Mouse (Mus musculus) cerebellum, postnatal 10 days (tissue): ENCODE results near the gene Faap100.
"Not testable (repeated sequence)": the region's sequence is repeated elsewhere in the genome, so short reads cannot be mapped to it uniquely, and the experiment has no call there.

Experiments used
- DNase-seq, 2 experiments: peaks; one replicate each; pipeline ENCODE4 v3.0.0; 2021; ENCODE audit warnings: mixed read lengths in 2 of 2

Gene Faap100

GRCm38 (mm10) chr11:120378611-120379540 lies at the start of gene Faap100:
Gene Faap100, minus strand, starts transcription at chr11:120378764.
- DNase-seq, result peak; percentile 93

GRCm38 (mm10) chr11:120426727-120427126 lies 48.2 kb upstream of the Faap100 start:
- DNase-seq, result no peak

GRCm38 (mm10) chr11:120423569-120424295 lies 45.2 kb upstream of the Faap100 start:
- peak; percentile 82 to 87 for DNase-seq

- no peak for DNase-seq
These were observed 44.3 kb upstream of the Faap100 start for GRCm38 (mm10) chr11:120422651-120423568.

GRCm38 (mm10) chr11:120418592-120418991 lies 40.0 kb upstream of the Faap100 start:
- no peak for DNase-seq

GRCm38 (mm10) chr11:120417852-120418251 lies 39.3 kb upstream of the Faap100 start:
- no peak for DNase-seq

- not testable (repeated sequence) for DNase-seq
These were observed 35.1 kb upstream of the Faap100 start for GRCm38 (mm10) chr11:120413621-120414020.

GRCm38 (mm10) chr11:120406445-120406844 lies 27.9 kb upstream of the Faap100 start:
- DNase-seq, result no peak

- DNase-seq, result no peak
These were observed 27.3 kb upstream of the Faap100 start for GRCm38 (mm10) chr11:120405867-120406266.

- no peak for DNase-seq
These were observed 26.2 kb upstream of the Faap100 start for GRCm38 (mm10) chr11:120404814-120405213.

- no peak for DNase-seq
These were observed 20.8 kb upstream of the Faap100 start for GRCm38 (mm10) chr11:120399319-120399718.

GRCm38 (mm10) chr11:120397602-120398001 lies 19.0 kb upstream of the Faap100 start:
- no peak for DNase-seq

GRCm38 (mm10) chr11:120395661-120396060 lies 17.1 kb upstream of the Faap100 start:
- DNase-seq, result no peak

- DNase-seq, result no peak
These were observed 10.0 kb upstream of the Faap100 start for GRCm38 (mm10) chr11:120388580-120388979.

GRCm38 (mm10) chr11:120387157-120387556 lies 8.6 kb upstream of the Faap100 start:
- no peak for DNase-seq

GRCm38 (mm10) chr11:120386632-120387031 lies 8.1 kb upstream of the Faap100 start:
- DNase-seq, result no peak

- no peak for DNase-seq
These were observed 3.9 kb upstream of the Faap100 start for GRCm38 (mm10) chr11:120382509-120382908.

- no peak for DNase-seq
These were observed 2.6 kb upstream of the Faap100 start for GRCm38 (mm10) chr11:120381157-120381556.

- no peak for DNase-seq
These were observed 1.7 kb upstream of the Faap100 start for GRCm38 (mm10) chr11:120380271-120380670.

GRCm38 (mm10) chr11:120378031-120378610 lies 443 bp downstream of the Faap100 start:
- peak; percentile 72 for DNase-seq

- DNase-seq, result no peak
These were observed 1.2 kb downstream of the Faap100 start for GRCm38 (mm10) chr11:120377337-120377736.
